Mouse (Mus musculus) left cerebral cortex, adult 2 months (tissue): ENCODE measurements around the gene Pbx4. TPM values are rescaled to one million over a fixed set of nuclear protein-coding genes. Genes with fewer than 3 reads are reported as not detected.

Experiments
- DNase-seq, 2 experiments: peaks; one replicate each; pipeline ENCODE4 v3.0.0; 2021 to 2022; ENCODE audit warnings: low spot score in 2 of 2, mixed read lengths in 1 of 2; ENCODE audit errors: extremely low spot score in 1 of 2
- H3K27ac ChIP-seq: fragments of 200-600 bp; 2 replicates; pipeline ENCODE4 v1.8.1; 2022
- H3K4me3 ChIP-seq: fragments of 200-600 bp; 2 replicates; pipeline ENCODE4 v1.8.1; 2022
- CTCF ChIP-seq: fragments of 200-600 bp; IDR thresholded peaks from 2 replicates; pipeline ENCODE4 v1.8.1; 2022; ENCODE audit warnings: antibody characterized with exemption, mild to moderate bottlenecking, moderate library complexity
- intact Hi-C: fragments of 180-260 bp; cut with DNase I; formaldehyde crosslinking; loops from one replicate; pipeline ENCODE4 v1.15.1; 2025
- long read RNA-seq, 2 experiments: library from polyadenylated mRNA; stranded (forward); transcript quantifications; one replicate each; pipeline ENCODE4 v2.0.0; 2021; ENCODE audit warnings: borderline mapping rate in 2 of 2
- total RNA-seq, 2 experiments: library from RNA; stranded (reverse); gene quantifications; 2 replicates each; pipeline ENCODE4 v1.2.3; 2021

Pbx4 gene
- total RNA-seq = 10 to 100 TPM; 18.5 to 20.7 TPM
- long read RNA-seq, experiment 1, transcript Pbx4-205 (6 exons, 931 nt) = major isoform, 5 of 16 reads
- long read RNA-seq, experiment 1, partial matches to known transcripts = 1 of 16 reads
- long read RNA-seq, experiment 1, other reads (novel, unspliced or antisense) = 8 of 16 reads
- long read RNA-seq, experiment 2, partial matches to known transcripts = 2 of 13 reads
- long read RNA-seq, experiment 2, other reads (novel, unspliced or antisense) = 9 of 13 reads

DNA sequence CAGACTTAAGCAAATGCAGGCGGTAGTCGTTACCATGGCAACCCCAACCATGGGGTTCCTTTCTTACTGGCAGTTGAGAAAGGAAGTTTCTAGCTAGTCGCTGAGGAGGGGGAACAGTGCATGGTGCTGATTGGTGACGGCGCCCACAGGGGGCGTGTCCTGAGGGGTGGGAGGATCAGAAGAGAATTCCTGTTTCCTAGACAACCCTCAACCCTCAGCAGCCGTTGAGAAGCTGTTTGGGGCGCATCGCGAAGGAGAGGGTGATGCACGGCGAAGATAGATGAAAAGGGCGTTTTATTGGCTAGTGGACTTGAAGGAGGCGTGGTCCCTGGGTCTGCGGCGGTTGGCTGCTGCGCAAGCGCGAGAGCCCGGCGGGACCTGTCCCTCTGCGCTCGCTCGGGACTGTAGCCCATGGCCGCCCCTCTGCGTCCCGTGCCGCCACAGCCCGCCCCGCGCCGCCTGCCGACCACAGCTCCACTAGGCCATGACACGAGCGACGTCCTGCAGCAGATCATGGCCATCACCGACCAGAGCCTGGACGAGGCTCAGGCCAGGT lies at the start of gene Pbx4:
Pbx4 (plus strand) TSS at position 194 of the 556 bp plus-strand sequence.
- intact Hi-C loops = no loop called here
- DNase-seq = peak; percentile 90 to 93
- Histone ChIP-seq H3K27ac (peak within 1 kb of the TSS; percentile 75), H3K4me3 (peak within 1 kb of the TSS; percentile 74)
- TF ChIP-seq CTCF = no peak; the same call in 1 of the 2 replicates

DNA sequence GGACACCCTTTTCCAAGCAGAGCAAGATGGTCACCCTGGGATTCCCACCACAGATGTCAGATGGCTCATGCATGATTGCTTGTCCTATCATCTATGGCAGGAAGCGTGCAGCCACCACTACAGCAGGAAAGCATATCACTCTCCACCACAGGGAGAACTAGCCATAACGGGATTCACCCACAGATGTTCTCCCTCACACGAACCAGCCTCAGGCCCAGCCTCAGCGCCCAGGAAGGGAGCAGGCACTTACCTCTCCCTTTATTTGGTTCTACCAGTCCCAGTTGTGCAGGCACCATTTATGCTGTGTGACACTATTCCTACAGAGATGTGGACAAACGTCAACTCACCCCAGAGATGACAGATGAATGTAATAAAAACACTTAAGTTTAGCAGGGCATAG lies 43.2 kb upstream of the Pbx4 start:
- no peak for TF ChIP-seq CTCF
- no peak overlapping the region for H3K27ac ChIP-seq
- DNase-seq = peak in 1 of 2 experiments; percentile 7

DNA sequence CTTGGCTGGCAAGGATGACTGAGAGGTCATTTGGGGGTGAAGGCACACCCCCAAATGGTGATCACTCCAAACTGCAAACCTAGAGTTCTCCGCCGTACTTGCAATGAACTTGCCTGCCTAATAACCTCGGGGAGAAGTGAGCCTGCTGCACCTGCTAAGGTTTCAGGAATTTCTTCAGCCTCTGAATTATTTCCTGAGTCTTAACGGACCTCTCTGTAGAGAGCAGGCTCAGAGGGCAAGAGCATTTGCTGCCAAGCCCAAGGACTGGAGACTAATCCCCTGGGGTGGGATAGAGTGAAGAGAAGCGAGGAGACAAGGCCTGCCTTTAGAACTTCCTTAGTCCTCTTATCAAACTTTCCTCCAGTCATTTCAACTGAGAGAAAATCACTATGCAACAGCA lies 42.6 kb upstream of the Pbx4 start:
- DNase-seq = peak; percentile 5 to 6

More for the DNA sequence above, 43.2 kb upstream of the Pbx4 start:
- no peak overlapping the region for H3K4me3 ChIP-seq
- intact Hi-C loops = no loop called here

DNA sequence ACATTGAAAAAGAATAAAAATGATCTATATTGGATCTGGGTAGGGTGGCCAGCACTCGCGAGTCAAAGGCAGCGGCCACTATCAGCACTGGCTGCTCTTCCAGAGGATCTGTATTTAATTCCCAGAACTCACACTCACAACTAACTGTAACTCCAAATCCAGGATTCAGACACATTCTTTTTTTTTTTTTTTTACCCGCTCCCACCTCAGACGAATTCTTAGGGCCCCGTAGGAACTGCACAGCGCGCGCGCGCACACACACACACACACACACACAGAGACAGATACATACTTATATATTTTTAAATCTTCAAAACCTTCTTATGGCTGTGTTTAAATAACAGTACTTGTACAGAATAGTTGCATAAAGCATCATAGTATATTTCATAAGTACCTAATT lies 41.9 kb upstream of the Pbx4 start:
- intact Hi-C loops = no loop called here
- Histone ChIP-seq H3K27ac (peak overlapping the region; percentile 72), H3K4me3 (peak overlapping the region; percentile 84)
- TF ChIP-seq CTCF = no peak
- no peak for DNase-seq

More for the DNA sequence above, 42.6 kb upstream of the Pbx4 start:
- intact Hi-C loops = no loop called here
- H3K4me3 ChIP-seq = no peak overlapping the region
- TF ChIP-seq CTCF = no peak
- no peak overlapping the region for H3K27ac ChIP-seq

DNA sequence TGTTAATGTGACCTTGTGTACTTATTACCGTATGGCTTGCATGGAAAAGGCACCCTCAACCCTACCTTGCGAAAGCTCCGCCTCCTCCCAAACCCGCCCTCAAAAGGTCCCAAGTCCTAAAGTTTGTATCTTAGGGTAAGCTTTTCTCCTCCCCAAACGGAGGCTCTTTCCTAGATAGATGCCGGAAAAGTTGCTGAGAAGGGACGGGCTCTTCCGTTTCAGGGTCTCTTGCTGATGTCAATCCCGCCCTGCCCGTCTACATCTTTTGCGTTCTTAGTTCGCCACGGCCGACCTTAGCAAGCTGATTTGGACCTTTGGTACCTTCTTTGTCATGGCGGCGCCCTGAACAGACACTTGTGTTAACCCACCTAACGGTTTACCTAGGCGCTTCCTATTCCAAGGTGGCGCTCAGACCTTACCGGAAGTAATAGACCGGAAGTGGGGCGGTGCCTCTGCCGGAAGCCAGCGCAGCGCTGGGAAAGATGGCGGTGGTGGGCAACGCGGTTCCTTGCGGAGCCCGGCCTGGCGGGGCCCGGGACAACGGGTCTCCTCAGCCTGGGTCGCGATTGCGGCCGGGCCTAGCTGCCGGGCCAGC lies 41.4 kb upstream of the Pbx4 start, which contains the start of the genes Atp13a1 and Zfp866:
Atp13a1 (plus strand) TSS at position 391 of the 595 bp plus-strand sequence.
Zfp866 (minus strand) TSS at position 406 of the 595 bp plus-strand sequence.
- peak; percentile 86 to 87 for DNase-seq
- no peak for TF ChIP-seq CTCF
- intact Hi-C loops = loop anchor here (1.0 kb wide), 1 partner anchor 137 kb away; the partner anchor contains the start of gene Zfp964
- peak within 1 kb of the TSS; percentile 72 for H3K27ac ChIP-seq
- H3K4me3 ChIP-seq = peak within 1 kb of the TSS; percentile 84

DNA sequence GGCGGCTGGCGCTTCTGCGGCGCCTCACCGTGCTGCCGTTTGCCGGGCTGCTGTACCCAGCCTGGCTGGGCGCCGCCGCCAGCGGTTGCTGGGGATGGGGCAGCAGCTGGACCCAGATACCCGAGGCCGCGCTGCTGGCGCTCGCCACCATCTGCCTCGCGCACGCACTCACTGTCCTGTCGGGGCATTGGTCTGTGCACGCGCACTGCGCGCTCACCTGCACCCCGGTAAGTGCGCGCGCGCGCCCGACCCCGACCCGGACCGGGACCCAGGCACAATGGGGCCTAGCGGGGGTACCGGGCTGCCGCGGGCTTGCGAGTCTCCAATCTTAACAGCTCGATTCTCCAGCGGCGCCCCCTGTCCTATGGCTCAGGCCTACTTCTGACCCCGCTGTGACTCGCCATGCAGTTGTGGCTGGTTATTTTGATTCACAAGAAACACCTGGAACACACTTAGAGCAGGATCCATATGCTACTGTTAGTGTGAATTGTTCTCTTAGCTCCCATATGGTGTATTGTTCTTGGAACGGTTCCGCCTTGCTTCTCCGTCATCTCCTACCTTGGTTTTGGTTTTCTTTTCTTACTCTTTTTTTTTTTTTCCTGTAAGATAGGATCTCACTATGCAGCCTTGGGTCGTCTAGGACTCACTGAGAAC lies 40.7 kb upstream of the Pbx4 start:
- Histone ChIP-seq H3K27ac (peak overlapping the region; percentile 72), H3K4me3 (peak overlapping the region; percentile 84)
- no peak for TF ChIP-seq CTCF
- peak in 1 of 2 experiments; percentile 26 for DNase-seq
- intact Hi-C loops = loop anchor here (1.0 kb wide), 1 partner anchor 137 kb away; the partner anchor contains the start of gene Zfp964

DNA sequence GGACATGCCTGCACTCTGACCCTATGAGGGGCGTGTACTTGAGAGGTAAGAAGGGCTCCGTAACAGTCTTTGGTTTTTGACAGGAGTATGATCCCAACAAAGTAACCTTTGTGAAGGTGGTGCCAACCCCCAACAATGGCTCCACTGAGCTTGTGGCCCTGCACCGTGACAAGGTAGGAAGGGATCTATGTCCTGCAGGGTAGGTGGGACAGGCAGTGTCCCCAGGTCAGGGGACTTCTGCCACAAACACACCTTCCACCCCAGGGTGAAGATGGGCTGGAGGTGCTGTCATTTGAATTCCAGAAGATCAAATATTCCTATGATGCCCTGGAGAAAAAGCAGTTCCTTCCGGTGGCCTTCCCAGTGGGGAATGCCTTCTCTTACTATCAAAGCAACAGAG lies 38.6 kb upstream of the Pbx4 start:
- intact Hi-C loops = no loop called here

DNA sequence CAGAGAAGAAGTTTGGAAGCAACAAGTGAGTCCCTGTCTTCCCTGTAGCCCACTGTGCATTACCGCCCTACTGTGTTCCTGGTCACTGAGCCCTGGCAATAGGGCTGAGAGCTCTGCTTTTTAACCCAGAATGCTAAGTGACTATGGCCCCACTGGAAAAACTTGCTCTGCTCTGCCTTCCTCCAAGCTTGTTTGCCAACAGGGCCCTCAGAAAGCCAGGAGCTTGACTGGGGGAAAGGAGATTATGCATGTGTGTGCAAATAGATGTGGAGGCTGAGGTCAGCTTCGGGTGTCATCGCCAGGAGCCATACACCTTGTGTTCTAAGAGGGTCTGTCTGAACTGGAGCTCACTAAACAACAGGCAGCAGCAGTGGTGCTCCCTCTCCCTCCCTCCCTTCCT lies 38.2 kb upstream of the Pbx4 start:
- peak in 1 of 2 experiments; percentile 7 for DNase-seq
- no peak overlapping the region for H3K27ac ChIP-seq
- intact Hi-C loops = no loop called here
- H3K4me3 ChIP-seq = no peak overlapping the region
- TF ChIP-seq CTCF = no peak

More for the DNA sequence above, 38.6 kb upstream of the Pbx4 start:
- Histone ChIP-seq H3K27ac (no peak overlapping the region), H3K4me3 (no peak overlapping the region)
- no peak for TF ChIP-seq CTCF
- peak in 1 of 2 experiments; percentile 6 for DNase-seq

DNA sequence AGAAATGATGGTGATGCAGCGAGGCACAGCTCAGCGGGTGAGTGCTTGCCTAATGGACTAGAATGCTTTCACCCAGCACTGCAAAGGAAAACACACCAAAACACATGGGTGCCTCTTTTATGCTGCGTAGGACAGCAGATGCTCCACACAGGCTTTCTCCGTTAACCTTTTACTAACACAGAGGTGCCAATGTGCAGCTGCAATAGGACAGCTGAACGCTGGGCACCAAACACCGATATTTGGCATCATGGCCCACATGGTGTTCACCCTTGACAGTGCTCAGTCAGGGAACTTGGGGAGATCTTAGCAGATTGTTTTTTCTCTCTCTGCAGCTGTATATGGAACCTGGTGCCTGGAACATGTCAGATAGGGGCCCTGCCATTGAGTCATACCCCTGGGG lies 37.4 kb upstream of the Pbx4 start:
- no peak overlapping the region for H3K4me3 ChIP-seq
- intact Hi-C loops = no loop called here
- no peak for TF ChIP-seq CTCF
- peak in 1 of 2 experiments; percentile 6 for DNase-seq
- no peak overlapping the region for H3K27ac ChIP-seq

DNA sequence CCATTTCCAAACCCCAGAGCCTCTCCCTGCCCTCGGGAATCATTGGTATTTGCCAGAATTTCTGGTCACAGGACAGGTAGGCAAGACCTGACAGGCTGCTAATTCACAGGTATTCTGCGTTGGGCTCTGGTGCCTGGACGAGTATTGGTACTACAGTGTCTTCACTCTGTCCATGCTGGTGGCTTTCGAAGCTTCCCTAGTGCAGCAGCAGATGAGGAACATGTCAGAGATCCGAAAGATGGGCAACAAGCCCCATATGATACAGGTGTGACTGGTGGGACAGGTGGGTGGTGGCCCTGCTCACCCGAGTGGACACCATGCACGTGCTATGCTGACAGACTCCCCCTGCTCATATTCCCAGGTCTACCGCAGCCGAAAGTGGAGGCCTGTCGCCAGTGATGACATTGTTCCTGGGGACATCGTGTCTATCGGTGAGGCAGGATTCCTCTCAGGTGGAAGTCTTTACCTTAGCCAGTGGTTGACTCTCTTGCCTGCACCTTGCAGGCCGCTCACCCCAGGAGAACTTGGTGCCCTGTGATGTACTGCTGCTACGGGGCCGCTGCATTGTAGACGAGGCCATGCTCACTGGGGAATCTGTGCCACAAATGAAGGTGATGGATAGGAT lies 35.5 kb upstream of the Pbx4 start:
- TF ChIP-seq CTCF = no peak
- no peak overlapping the region for H3K27ac ChIP-seq
- DNase-seq = peak in 1 of 2 experiments; percentile 9
- intact Hi-C loops = no loop called here
- H3K4me3 ChIP-seq = no peak overlapping the region

DNA sequence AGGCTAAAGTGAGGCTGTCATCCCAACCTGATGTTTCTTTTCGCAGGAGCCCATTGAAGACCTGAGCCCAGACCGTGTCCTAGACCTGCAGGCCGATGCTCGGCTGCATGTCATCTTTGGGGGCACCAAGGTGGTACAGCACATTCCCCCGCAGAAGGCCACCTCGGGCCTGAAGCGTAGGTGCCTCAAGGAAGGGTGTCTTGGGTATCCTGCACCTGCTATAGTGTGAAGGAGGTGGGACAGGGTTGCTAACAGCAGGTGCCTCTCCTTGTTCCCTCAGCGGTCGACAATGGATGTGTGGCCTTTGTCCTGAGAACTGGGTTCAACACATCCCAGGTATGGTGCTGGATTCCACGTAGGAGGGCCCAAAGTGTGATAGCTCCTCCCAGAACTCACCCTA lies 34.6 kb upstream of the Pbx4 start:
- no peak for TF ChIP-seq CTCF
- H3K27ac ChIP-seq = no peak overlapping the region
- H3K4me3 ChIP-seq = no peak overlapping the region
- DNase-seq = peak in 1 of 2 experiments; percentile 9
- intact Hi-C loops = no loop called here
